Mouse (Mus musculus) ES-Bruce4 (cell line): ENCODE data around the gene Hspd1. TPM values are rescaled to one million over a fixed set of nuclear protein-coding genes. Genes with fewer than 3 reads are reported as not detected.
"Not testable (repeated sequence)": the region's sequence is repeated elsewhere in the genome, so short reads cannot be mapped to it uniquely, and the experiment has no call there.

Experiments used
- H3K27ac ChIP-seq: 2 replicates; pipeline ENCODE4 v1.5.1; 2012; ENCODE audit warnings: low read length, inconsistent platforms; ENCODE audit not compliant: insufficient read depth
- H3K27me3 ChIP-seq: 2 replicates; pipeline ENCODE4 v1.6.1; 2012; ENCODE audit warnings: mild to moderate bottlenecking, low read length, inconsistent platforms; ENCODE audit not compliant: control insufficient read depth, poor library complexity, insufficient read depth, severe bottlenecking
- H3K36me3 ChIP-seq: 2 replicates; pipeline ENCODE4 v1.6.1; 2012; ENCODE audit warnings: inconsistent platforms, mild to moderate bottlenecking, low read length, moderate library complexity; ENCODE audit not compliant: control insufficient read depth, poor library complexity, insufficient read depth, severe bottlenecking
- H3K4me1 ChIP-seq: one replicate; pipeline ENCODE4 v1.8.1; 2011; ENCODE audit warnings: low read length; ENCODE audit not compliant: control insufficient read depth, insufficient read depth
- H3K4me3 ChIP-seq: 2 replicates; pipeline ENCODE4 v1.5.1; 2011; ENCODE audit warnings: low read depth, mild to moderate bottlenecking, low read length
- H3K9ac ChIP-seq: 2 replicates; pipeline ENCODE4 v1.6.1; 2012; ENCODE audit warnings: low read depth, mild to moderate bottlenecking, inconsistent platforms; ENCODE audit not compliant: poor library complexity, severe bottlenecking
- H3K9me3 ChIP-seq: replicated peaks from 2 replicates; pipeline ENCODE4 v1.6.1; 2012; ENCODE audit warnings: mild to moderate bottlenecking, low read length, inconsistent platforms; ENCODE audit not compliant: control insufficient read depth, poor library complexity, insufficient read depth, severe bottlenecking
- CTCF ChIP-seq: IDR thresholded peaks from one replicate; pipeline ENCODE4 v1.8.1; 2011; ENCODE audit warnings: low read depth, low read length
- EP300 ChIP-seq: IDR thresholded peaks from 2 replicates; pipeline ENCODE4 v1.6.1; 2011; ENCODE audit warnings: low read depth, low read length; ENCODE audit not compliant: insufficient read depth
- POLR2A ChIP-seq: IDR thresholded peaks from one replicate; pipeline ENCODE4 v1.8.1; 2011; ENCODE audit warnings: low read length; ENCODE audit not compliant: insufficient read depth
- polyA plus RNA-seq: library from polyadenylated mRNA; stranded (reverse); fragments of >200 nt; gene quantifications from 2 replicates; pipeline ENCODE4 v1.2.4, GENCODE M21; 2011; ENCODE audit warnings: low read depth; ENCODE audit not compliant: missing spikeins, insufficient read depth, insufficient read length

Hspd1 gene
- polyA plus RNA-seq, 1 experiment = 704 TPM

DNA sequence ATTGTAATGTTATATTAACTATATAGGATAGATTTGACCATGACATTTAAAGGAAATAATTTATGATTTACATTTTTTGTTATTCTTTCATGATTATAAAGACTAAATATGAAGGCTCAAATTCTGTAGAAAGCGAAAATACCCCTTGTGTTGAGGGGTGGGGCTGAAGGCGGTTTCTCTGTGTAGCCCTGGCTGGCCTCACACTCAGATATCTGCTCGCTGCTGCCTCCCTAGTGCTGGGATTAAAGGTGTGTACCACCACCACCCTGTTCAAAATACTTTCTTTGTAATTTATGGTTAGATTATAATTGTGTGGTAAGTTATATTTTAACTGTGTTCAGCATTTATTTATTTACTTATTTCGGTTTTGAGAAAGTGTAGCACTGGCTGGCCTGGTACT lies 26.3 kb downstream of the Hspd1 start:
- Histone ChIP-seq H3K36me3 (peaks cover 10% of the 10 kb centered on the region), H3K4me3 (no peak overlapping the region), H3K4me1 (peaks cover 2% of the 10 kb centered on the region), H3K27me3 (no peaks in the 10 kb centered on the region), H3K27ac (no peak overlapping the region), H3K9me3 (no peaks in the 10 kb centered on the region), H3K9ac (no peak overlapping the region)
- TF ChIP-seq POLR2A (no peak), CTCF (no peak), EP300 (no peak)

DNA sequence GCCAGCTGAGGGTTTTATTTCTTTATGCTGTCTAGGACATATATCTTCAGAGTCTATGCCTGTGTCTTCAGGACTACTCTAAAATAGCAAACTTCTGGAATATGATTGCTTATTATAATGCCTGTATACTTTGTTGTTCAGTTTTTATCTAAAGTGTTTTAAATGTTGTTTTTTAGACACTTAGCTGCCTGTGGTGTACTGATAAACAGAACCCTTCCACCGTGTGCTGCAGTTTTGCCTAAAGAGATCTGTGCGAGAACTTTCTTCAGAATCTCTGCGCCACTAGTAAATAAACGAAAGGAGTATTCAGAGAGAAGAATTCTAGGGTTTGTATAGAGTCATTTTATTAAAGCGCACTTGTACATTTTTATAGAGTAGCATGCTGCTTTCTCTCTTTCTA lies 26.9 kb downstream of the Hspd1 start:
- TF ChIP-seq CTCF (no peak), EP300 (no peak), POLR2A (no peak)
- H3K36me3 ChIP-seq = peaks cover 8% of the 10 kb centered on the region
- no peak overlapping the region for H3K9ac ChIP-seq
- no peak overlapping the region for H3K4me3 ChIP-seq
- H3K4me1 ChIP-seq = peaks cover 2% of the 10 kb centered on the region
- no peak overlapping the region for H3K27ac ChIP-seq
- no peaks in the 10 kb centered on the region for H3K27me3 ChIP-seq
- no peaks in the 10 kb centered on the region for H3K9me3 ChIP-seq

DNA sequence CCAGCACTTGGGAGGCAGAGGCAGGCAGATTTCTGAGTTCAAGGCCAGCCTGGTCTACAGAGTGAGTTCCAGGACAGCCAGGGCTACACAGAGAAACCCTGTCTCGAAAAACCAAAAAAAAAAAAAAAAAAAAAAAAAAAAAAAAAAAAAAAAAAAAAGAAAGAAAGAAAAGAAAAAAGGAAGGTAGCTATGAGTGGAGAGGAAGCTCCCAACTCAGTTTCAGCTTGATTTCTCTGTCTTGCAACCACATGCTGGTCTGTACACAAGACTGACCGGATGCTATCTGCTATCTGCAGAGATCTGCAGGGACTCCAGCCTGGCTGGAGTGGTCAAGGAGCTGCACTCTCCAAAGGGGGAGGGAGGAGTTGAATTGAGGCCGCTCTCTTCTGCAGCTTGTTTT lies 29.7 kb downstream of the Hspd1 start:
- not testable (repeated sequence) for H3K4me1 ChIP-seq, H3K36me3 ChIP-seq, H3K27me3 ChIP-seq, H3K9me3 ChIP-seq, H3K9ac ChIP-seq, H3K4me3 ChIP-seq, H3K27ac ChIP-seq

GRCm38 (mm10) chr1:55055322-55056115 lies 32.5 kb downstream of the Hspd1 start:
- Histone ChIP-seq H3K4me1 (peaks cover 2% of the 10 kb centered on the region), H3K9ac (no peak overlapping the region), H3K27ac (no peak overlapping the region), H3K9me3 (no peaks in the 10 kb centered on the region), H3K4me3 (no peak overlapping the region), H3K27me3 (no peaks in the 10 kb centered on the region), H3K36me3 (no peaks in the 10 kb centered on the region)
- TF ChIP-seq EP300 (no peak), POLR2A (no peak), CTCF (no peak)

DNA sequence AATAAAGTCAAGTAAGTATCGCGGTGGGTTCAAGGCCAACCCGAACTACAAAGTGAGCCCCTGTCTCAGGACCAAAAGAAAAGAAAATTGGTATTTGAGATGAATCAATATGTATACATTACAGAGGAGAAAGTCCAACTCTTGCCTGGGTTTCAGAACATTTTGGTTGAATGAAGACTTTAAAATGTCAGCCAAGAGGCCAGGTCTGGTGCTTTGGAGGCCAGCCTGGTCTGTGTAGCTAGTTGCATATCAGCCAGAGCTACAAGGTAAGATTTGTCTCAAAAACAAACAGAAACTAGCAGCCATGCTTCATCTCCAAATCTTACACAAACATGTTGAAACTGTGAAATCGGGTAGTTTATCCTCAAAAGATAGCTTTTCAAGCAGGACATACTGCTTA lies 34.4 kb downstream of the Hspd1 start:
- H3K4me3 ChIP-seq = no peak overlapping the region
- peak overlapping the region; percentile 80 for H3K9ac ChIP-seq
- no peaks in the 10 kb centered on the region for H3K27me3 ChIP-seq
- peaks cover 2% of the 10 kb centered on the region for H3K4me1 ChIP-seq
- no peak for TF ChIP-seq POLR2A
- TF ChIP-seq CTCF = no peak
- TF ChIP-seq EP300 = no peak
- H3K27ac ChIP-seq = no peak overlapping the region
- no peaks in the 10 kb centered on the region for H3K9me3 ChIP-seq
- H3K36me3 ChIP-seq = no peaks in the 10 kb centered on the region

DNA sequence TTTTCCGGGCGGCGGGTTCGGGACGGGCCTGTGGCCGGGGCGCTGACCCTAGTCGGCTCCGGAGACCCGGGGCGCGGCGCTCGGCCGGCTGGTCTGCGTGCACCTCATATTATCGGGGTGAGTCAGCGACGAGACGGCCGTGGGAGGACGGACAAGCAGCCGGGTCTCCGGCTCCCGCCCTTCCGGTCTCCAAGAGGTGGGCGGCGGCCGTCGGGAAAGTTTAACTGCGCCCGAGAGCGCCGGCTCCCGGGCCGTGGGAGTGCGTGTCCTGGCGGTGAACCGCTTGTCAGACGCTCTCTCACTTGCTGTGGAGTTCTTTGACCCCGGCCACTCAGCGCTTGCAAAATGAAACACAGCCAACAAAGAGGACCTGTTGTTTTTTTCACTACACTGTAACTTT lies 35.0 kb downstream of the Hspd1 start:
- H3K9ac ChIP-seq = peak overlapping the region; percentile 80
- H3K27ac ChIP-seq = no peak overlapping the region

More for the DNA sequence above, 35.0 kb downstream of the Hspd1 start:
- Histone ChIP-seq H3K9me3 (no peaks in the 10 kb centered on the region), H3K4me3 (peak overlapping the region; percentile 60), H3K27me3 (no peaks in the 10 kb centered on the region), H3K4me1 (peaks cover 2% of the 10 kb centered on the region), H3K36me3 (no peaks in the 10 kb centered on the region)
- no peak for TF ChIP-seq POLR2A
- TF ChIP-seq CTCF = no peak
- no peak for TF ChIP-seq EP300
